Mouse (Mus musculus) forebrain, embryonic 14.5 days (tissue): Measurements from ENCODE around the gene Atf7ip. TPM values are rescaled to one million over a fixed set of nuclear protein-coding genes. Genes with fewer than 3 reads are reported as not detected.

Experiments used
- ATAC-seq: fragments of 200-750 bp; cut with Nextera tagmentation; 2 replicates; pipeline ENCODE4 v1.8.0; 2017; ENCODE audit warnings: mild to moderate bottlenecking, moderate library complexity
- DNase-seq: peaks from one replicate; pipeline ENCODE4 v3.0.0-alpha.2; 2015; ENCODE audit warnings: low spot score
- H3K27ac ChIP-seq: fragments of 300-500 bp; sonication (generic); 2 replicates; pipeline ENCODE4 v1.5.1; 2014; ENCODE audit warnings: low read depth, mild to moderate bottlenecking, control low read depth, low read length, moderate library complexity
- H3K27me3 ChIP-seq: fragments of 300-500 bp; sonication (generic); replicated peaks from 2 replicates; pipeline ENCODE4 v1.6.1; 2014; ENCODE audit warnings: low read length, control low read depth, mixed read lengths; ENCODE audit not compliant: control insufficient read depth, insufficient read depth
- H3K36me3 ChIP-seq: fragments of 300-500 bp; sonication (generic); 2 replicates; pipeline ENCODE4 v1.6.1; 2014; ENCODE audit warnings: low read length, control low read depth; ENCODE audit not compliant: control insufficient read depth, insufficient read depth
- H3K4me1 ChIP-seq: fragments of 300-500 bp; sonication (generic); 2 replicates; pipeline ENCODE4 v1.6.1; 2014; ENCODE audit warnings: antibody characterized with exemption, low read length, control low read depth; ENCODE audit not compliant: control insufficient read depth, insufficient read depth
- H3K4me2 ChIP-seq: fragments of 300-500 bp; sonication (generic); 2 replicates; pipeline ENCODE4 v1.6.1; 2014; ENCODE audit warnings: mild to moderate bottlenecking, control low read depth, low read length
- H3K4me3 ChIP-seq: fragments of 300-500 bp; sonication (generic); 2 replicates; pipeline ENCODE4 v1.5.1; 2014; ENCODE audit warnings: low read depth, low read length, control low read depth
- H3K9ac ChIP-seq: fragments of 300-500 bp; sonication (generic); 2 replicates; pipeline ENCODE4 v1.6.1; 2014; ENCODE audit warnings: mild to moderate bottlenecking, low read length, control low read depth, moderate library complexity
- H3K9me3 ChIP-seq: fragments of 300-500 bp; sonication (generic); replicated peaks from 2 replicates; pipeline ENCODE4 v1.6.1; 2016; ENCODE audit warnings: low read length, control low read depth, mixed read lengths; ENCODE audit not compliant: control insufficient read depth
- WGBS: fragments of 180-500 bp; shearing (Covaris S2); extraction: QIAGEN DNeasy Blood & Tissue Kit; methylation state at CpG from one replicate; pipeline ENCODE4 v1.1.7; 2014; 5-methylcytosine and 5-hydroxymethylcytosine counted together
- polyA plus RNA-seq: library from polyadenylated mRNA; unstranded; fragments of >200 nt; fragmentation: Nextera tagmentation; extraction: Ambion mirVana; gene quantifications from 2 replicates; pipeline ENCODE4 v1.2.1, GENCODE M21; 2014

Gene Atf7ip
- polyA plus RNA-seq, 1 experiment from 2014 or later = 27.1 TPM

GRCm38 (mm10) chr6:136566002-136566401 is 60.0 kb downstream of the Atf7ip start:
- Histone ChIP-seq H3K9ac (no peak overlapping the region), H3K9me3 (peaks cover 9% of the 10 kb centered on the region; the same call in 1 of the 2 replicates), H3K4me1 (no peaks in the 10 kb centered on the region), H3K4me3 (no peak overlapping the region), H3K4me2 (no peak overlapping the region), H3K36me3 (peaks cover 74% of the 10 kb centered on the region), H3K27me3 (no peaks in the 10 kb centered on the region), H3K27ac (no peak overlapping the region)
- ATAC-seq (no peak), DNase-seq (no peak)
- 88% methylated on average over 5 of the region's 5 CpGs for WGBS

GRCm38 (mm10) chr6:136590739-136591138 is 84.8 kb downstream of the Atf7ip start:
- peak; percentile 58; the same call in 1 of the 2 replicates for ATAC-seq
- H3K4me3 ChIP-seq = no peak overlapping the region
- H3K9me3 ChIP-seq = no peaks in the 10 kb centered on the region
- no peak overlapping the region for H3K9ac ChIP-seq
- no peaks in the 10 kb centered on the region for H3K27me3 ChIP-seq
- H3K27ac ChIP-seq = no peak overlapping the region
- WGBS = 91% methylated on average over 4 of the region's 4 CpGs
- peak; percentile 10 for DNase-seq
- peaks cover 76% of the 10 kb centered on the region for H3K36me3 ChIP-seq
- H3K4me2 ChIP-seq = no peak overlapping the region
- H3K4me1 ChIP-seq = no peaks in the 10 kb centered on the region

GRCm38 (mm10) chr6:136594541-136594940 is 88.6 kb downstream of the Atf7ip start:
- Histone ChIP-seq H3K4me3 (no peak overlapping the region), H3K36me3 (peaks cover 75% of the 10 kb centered on the region), H3K4me2 (no peak overlapping the region), H3K9ac (no peak overlapping the region), H3K4me1 (no peaks in the 10 kb centered on the region), H3K27ac (no peak overlapping the region), H3K27me3 (no peaks in the 10 kb centered on the region), H3K9me3 (no peaks in the 10 kb centered on the region)
- no peak for DNase-seq
- ATAC-seq = no peak
- 90% methylated on average over 4 of the region's 4 CpGs for WGBS

- H3K4me3 ChIP-seq = no peak overlapping the region
- WGBS = 86% methylated on average over 7 of the region's 7 CpGs
- no peak for DNase-seq
- ATAC-seq = no peak
- no peaks in the 10 kb centered on the region for H3K27me3 ChIP-seq
- peaks cover 85% of the 10 kb centered on the region for H3K36me3 ChIP-seq
- no peak overlapping the region for H3K9ac ChIP-seq
- no peak overlapping the region for H3K4me2 ChIP-seq
- no peaks in the 10 kb centered on the region for H3K4me1 ChIP-seq
- no peaks in the 10 kb centered on the region for H3K9me3 ChIP-seq
- no peak overlapping the region for H3K27ac ChIP-seq
These were observed 96.6 kb downstream of the Atf7ip start for GRCm38 (mm10) chr6:136602601-136603000.

- no peak overlapping the region for H3K27ac ChIP-seq
- DNase-seq (no peak), ATAC-seq (no peak)
- no peak overlapping the region for H3K4me2 ChIP-seq
- WGBS = 96% methylated on average over 17 of the region's 17 CpGs
- no peaks in the 10 kb centered on the region for H3K9me3 ChIP-seq
- H3K4me3 ChIP-seq = no peak overlapping the region
- H3K27me3 ChIP-seq = no peaks in the 10 kb centered on the region
- peaks cover 39% of the 10 kb centered on the region for H3K36me3 ChIP-seq
- H3K4me1 ChIP-seq = no peaks in the 10 kb centered on the region
- H3K9ac ChIP-seq = no peak overlapping the region
These were observed 105.6 kb downstream of the Atf7ip start for GRCm38 (mm10) chr6:136611351-136612215.

GRCm38 (mm10) chr6:136612312-136612711 is 106.3 kb downstream of the Atf7ip start:
- ATAC-seq (no peak), DNase-seq (no peak)
- H3K27me3 ChIP-seq = no peaks in the 10 kb centered on the region
- no peak overlapping the region for H3K4me2 ChIP-seq
- no peak overlapping the region for H3K4me3 ChIP-seq
- no peaks in the 10 kb centered on the region for H3K9me3 ChIP-seq
- no peaks in the 10 kb centered on the region for H3K4me1 ChIP-seq
- no peak overlapping the region for H3K27ac ChIP-seq
- 97% methylated on average over 3 of the region's 3 CpGs for WGBS
- no peak overlapping the region for H3K9ac ChIP-seq
- peaks cover 33% of the 10 kb centered on the region for H3K36me3 ChIP-seq

- Histone ChIP-seq H3K4me3 (no peak overlapping the region), H3K9ac (no peak overlapping the region), H3K27ac (no peak overlapping the region), H3K9me3 (no peaks in the 10 kb centered on the region), H3K27me3 (no peaks in the 10 kb centered on the region), H3K36me3 (peaks cover 17% of the 10 kb centered on the region), H3K4me2 (no peak overlapping the region), H3K4me1 (no peaks in the 10 kb centered on the region)
- 90% methylated on average over 3 of the region's 3 CpGs for WGBS
- DNase-seq = no peak
- ATAC-seq = no peak
These were observed 108.2 kb downstream of the Atf7ip start for GRCm38 (mm10) chr6:136614156-136614555.

GRCm38 (mm10) chr6:136620361-136621139 is 114.6 kb downstream of the Atf7ip start:
- H3K27me3 ChIP-seq = no peaks in the 10 kb centered on the region
- no peak overlapping the region for H3K9ac ChIP-seq
- 51% methylated on average over 17 of the region's 17 CpGs for WGBS
- ATAC-seq (peak; percentile 74; the same call in 1 of the 2 replicates), DNase-seq (peak; percentile 91)
- no peaks in the 10 kb centered on the region for H3K36me3 ChIP-seq
- no peak overlapping the region for H3K27ac ChIP-seq
- H3K4me3 ChIP-seq = no peak overlapping the region
- no peaks in the 10 kb centered on the region for H3K4me1 ChIP-seq
- no peak overlapping the region for H3K4me2 ChIP-seq
- H3K9me3 ChIP-seq = no peaks in the 10 kb centered on the region

GRCm38 (mm10) chr6:136625421-136625820 is 119.5 kb downstream of the Atf7ip start:
- no peak overlapping the region for H3K4me2 ChIP-seq

More at GRCm38 (mm10) chr6:136625421-136625820, 119.5 kb downstream of the Atf7ip start:
- DNase-seq (no peak), ATAC-seq (no peak)
- Histone ChIP-seq H3K4me1 (no peaks in the 10 kb centered on the region), H3K9ac (no peak overlapping the region), H3K36me3 (no peaks in the 10 kb centered on the region), H3K4me3 (no peak overlapping the region), H3K9me3 (no peaks in the 10 kb centered on the region), H3K27me3 (no peaks in the 10 kb centered on the region), H3K27ac (no peak overlapping the region)
- 90% methylated on average over 12 of the region's 12 CpGs for WGBS
